Mouse (Mus musculus): ENCODE measurements at regions not wholly inside any gene's neighbourhood (a gene's known extent, or its start where the extent isn't known, plus 50 kb on each side); places are given as distances from the start of the nearest gene placed in this dataset.

DNA sequence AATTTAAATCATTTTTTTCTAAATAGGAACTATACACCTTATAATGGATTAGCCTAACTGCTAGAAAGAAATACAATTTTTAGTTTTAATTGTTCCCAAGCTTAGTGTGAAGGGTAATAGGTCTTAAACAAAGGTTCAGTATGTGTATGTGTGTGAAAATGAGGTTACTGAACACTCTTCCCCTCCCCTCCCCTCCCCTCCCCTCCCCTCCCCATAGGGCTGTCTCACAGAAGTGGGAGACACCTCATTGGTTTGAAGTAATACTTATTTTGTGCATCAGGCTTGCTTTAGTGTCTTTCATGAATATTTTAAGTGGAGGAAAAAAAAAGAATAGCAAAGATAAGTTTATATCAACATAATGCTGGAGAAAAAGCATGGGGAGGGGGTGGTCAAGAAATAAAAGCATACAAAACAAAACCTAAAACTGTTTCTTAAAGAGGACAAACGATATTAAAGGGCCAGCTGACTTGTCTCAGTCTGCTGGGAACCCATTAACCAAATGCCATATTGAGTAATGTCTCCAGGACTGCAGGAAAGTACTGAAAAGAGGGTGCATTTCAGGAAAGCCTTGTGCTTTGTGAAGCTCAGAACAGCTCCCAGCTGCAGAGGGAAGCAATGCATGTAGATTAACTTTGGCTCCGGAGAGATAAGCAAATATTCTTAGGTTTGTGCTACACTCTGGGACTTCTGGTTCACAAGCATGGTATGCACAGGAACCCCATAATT lies 59.2 kb downstream of the Csl start:
- H3K4me1 ChIP-seq (ENCODE audit: control insufficient read depth, insufficient read depth, low read depth, low read length) = no peaks in the 10 kb centered on the region
- 48% methylated on average over 2 of the region's 2 CpGs for WGBS

More for the DNA sequence above, 59.2 kb downstream of the Csl start:
- Histone ChIP-seq H3K27ac (ENCODE audit: low read depth, low read length) (no peak overlapping the region), H3K4me3 (ENCODE audit: low read length) (no peak overlapping the region), H3K27me3 (replicated peaks; ENCODE audit: control insufficient read depth, insufficient read depth, low read length) (no peaks in the 10 kb centered on the region), H3K9me3 (ENCODE audit: control insufficient read depth, low read length) (no peaks in the 10 kb centered on the region), H3K9ac (ENCODE audit: low read depth, low read length) (no peak overlapping the region), H3K36me3 (ENCODE audit: control insufficient read depth, insufficient read depth, low read length) (no peaks in the 10 kb centered on the region), H3K4me2 (ENCODE audit: low read length) (no peak overlapping the region)
- ATAC-seq = no peak

Measured in hindbrain, embryonic 16.5 days (tissue).